Mouse (Mus musculus) neural tube, embryonic 12.5 days (tissue): ENCODE measurements around the gene Chmp1a. TPM values are rescaled to one million over a fixed set of nuclear protein-coding genes. Genes with fewer than 3 reads are reported as not detected.

ENCODE experiments used
- ATAC-seq: fragments of 200-750 bp; cut with Nextera tagmentation; 2 replicates; pipeline ENCODE4 v1.8.0; 2017; ENCODE audit warnings: low read depth, mild to moderate bottlenecking, moderate TSS enrichment, moderate library complexity; ENCODE audit not compliant: low FRiP score
- H3K27ac ChIP-seq: fragments of 300-500 bp; sonication (generic); 2 replicates; pipeline ENCODE4 v1.5.1; 2016
- H3K27me3 ChIP-seq: fragments of 300-500 bp; sonication (generic); replicated peaks from 2 replicates; pipeline ENCODE4 v1.6.1; 2016; ENCODE audit warnings: mild to moderate bottlenecking
- H3K36me3 ChIP-seq: fragments of 300-500 bp; sonication (generic); 2 replicates; pipeline ENCODE4 v1.6.1; 2016; ENCODE audit warnings: mild to moderate bottlenecking
- H3K4me1 ChIP-seq: fragments of 300-500 bp; sonication (generic); 2 replicates; pipeline ENCODE4 v1.6.1; 2016
- H3K4me2 ChIP-seq: fragments of 300-500 bp; sonication (generic); replicated peaks from 2 replicates; pipeline ENCODE4 v1.6.1; 2016; ENCODE audit warnings: mild to moderate bottlenecking
- H3K4me3 ChIP-seq: fragments of 300-500 bp; sonication (generic); 2 replicates; pipeline ENCODE4 v1.5.1; 2016
- H3K9ac ChIP-seq: fragments of 300-500 bp; sonication (generic); 2 replicates; pipeline ENCODE4 v1.6.1; 2016; ENCODE audit warnings: mild to moderate bottlenecking
- H3K9me3 ChIP-seq: fragments of 300-500 bp; sonication (generic); 2 replicates; pipeline ENCODE4 v1.6.1; 2016; ENCODE audit warnings: mild to moderate bottlenecking
- WGBS: fragments of 180-500 bp; shearing (Covaris S2); methylation state at CpG from one replicate; pipeline ENCODE4 v1.1.7; 2016; 5-methylcytosine and 5-hydroxymethylcytosine counted together
- polyA plus RNA-seq: library from polyadenylated mRNA; unstranded; fragments of >200 nt; fragmentation: Nextera tagmentation; extraction: Ambion mirVana; gene quantifications from 2 replicates; pipeline ENCODE4 v1.2.1, GENCODE M21; 2016

Chmp1a gene
- polyA plus RNA-seq, 1 experiment from 2014 or later: 145 TPM

DNA sequence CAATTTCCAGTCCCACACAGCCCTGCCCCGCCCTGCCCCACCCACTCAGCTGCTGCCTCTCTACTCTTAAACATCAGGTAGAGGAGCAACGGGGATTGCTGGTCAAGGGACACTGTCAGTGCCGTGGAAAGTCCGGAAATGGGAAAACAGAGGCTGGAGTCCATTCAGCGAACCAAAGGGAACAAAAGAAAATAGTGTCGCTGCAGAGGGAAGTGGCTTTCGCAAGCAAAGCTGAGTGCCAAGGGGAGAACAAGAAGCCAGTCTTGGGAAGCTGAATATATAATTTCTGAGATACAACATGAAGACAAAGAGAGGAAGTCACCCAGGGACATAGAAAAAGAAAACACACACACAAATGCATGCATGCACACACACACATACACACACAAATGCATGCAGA, 23.7 kb downstream of the Chmp1a start:
- no peaks in the 10 kb centered on the region for H3K27me3 ChIP-seq
- WGBS: 80% methylated on average over 7 of the region's 7 CpGs
- 0 out of 2 replicates have a peak, but pooled peaks cover 7% of the 10 kb centered on the region for H3K4me1 ChIP-seq
- H3K4me3 ChIP-seq: no peak overlapping the region
- no peaks in the 10 kb centered on the region for H3K36me3 ChIP-seq
- no peaks in the 10 kb centered on the region for H3K9me3 ChIP-seq
- H3K27ac ChIP-seq: no peak overlapping the region
- ATAC-seq: no peak
- no peak overlapping the region for H3K4me2 ChIP-seq
- H3K9ac ChIP-seq: no peak overlapping the region

DNA sequence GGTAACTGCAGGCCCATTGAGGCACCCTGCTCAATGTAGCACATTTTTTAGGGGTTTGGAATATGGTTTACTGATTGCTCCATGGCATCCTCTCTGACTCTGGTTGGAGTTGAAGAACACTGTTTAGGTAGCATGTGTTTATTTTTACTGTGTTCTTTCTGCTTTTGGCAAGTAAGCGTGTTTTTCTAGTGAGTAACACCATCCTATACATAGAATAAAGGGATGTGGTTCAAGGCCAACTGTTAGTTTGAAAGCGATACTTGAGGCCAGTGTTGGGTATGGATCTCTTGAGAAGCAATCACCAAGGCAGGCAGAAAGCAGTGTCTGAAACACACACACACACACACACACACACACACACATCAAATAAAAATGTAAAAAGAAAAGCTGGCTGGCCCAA, 24.6 kb downstream of the Chmp1a start:
- H3K4me1 ChIP-seq: 0 out of 2 replicates have a peak, but pooled peaks cover 7% of the 10 kb centered on the region
- ATAC-seq: no peak
- no peak overlapping the region for H3K9ac ChIP-seq
- H3K4me2 ChIP-seq: no peak overlapping the region
- no peaks in the 10 kb centered on the region for H3K36me3 ChIP-seq
- no peak overlapping the region for H3K4me3 ChIP-seq
- H3K27me3 ChIP-seq: no peaks in the 10 kb centered on the region
- no peaks in the 10 kb centered on the region for H3K9me3 ChIP-seq
- 85% methylated on average over 2 of the region's 2 CpGs for WGBS
- no peak overlapping the region for H3K27ac ChIP-seq

DNA sequence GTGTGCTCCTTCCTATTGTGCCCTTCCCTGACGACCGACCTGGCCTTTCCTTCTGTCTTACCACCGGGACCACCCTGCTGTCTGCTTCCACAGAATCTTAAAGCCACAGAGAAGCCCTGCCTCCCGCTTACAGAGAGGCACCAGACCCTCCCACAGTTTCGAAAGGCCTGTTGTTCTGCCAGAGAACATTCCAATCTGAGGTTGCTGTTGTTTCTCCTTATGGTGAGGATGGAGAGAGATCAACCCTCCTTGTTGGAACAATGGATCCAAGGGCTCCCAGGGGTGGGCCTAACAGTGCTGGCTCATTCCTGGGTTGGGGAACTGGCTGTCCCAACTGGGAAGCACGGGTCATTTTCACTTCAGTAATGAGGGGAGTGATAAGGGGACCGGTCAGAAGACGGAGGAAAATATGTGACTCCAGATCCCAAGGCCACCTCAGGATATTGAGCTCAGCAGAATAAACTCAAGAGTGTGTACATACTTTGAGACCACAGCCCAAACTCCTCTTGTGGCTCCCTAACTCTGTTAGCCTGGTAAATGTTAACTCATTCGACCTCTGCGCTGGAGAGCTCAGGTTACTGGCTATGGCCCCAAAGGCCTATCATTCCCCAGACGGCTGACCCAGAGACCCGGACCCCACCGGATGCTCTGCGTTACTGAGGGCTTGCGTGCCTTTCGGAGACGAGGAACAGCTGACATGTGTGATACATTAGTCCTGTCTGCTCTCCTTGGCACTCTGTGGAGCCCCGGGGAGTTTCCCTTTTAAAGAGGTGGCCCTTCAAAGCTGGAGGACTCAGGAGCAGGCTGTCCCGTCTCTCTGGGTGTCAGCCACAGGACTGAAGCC, 26.8 kb downstream of the Chmp1a start, which contains the start of gene Dpep1:
Gene Dpep1, plus strand, starts transcription at position 677 of the 844 bp plus-strand sequence.
- H3K27me3 ChIP-seq: no peaks in the 10 kb centered on the region
- 51% methylated on average over 19 of the region's 19 CpGs for WGBS
- H3K27ac ChIP-seq: no peak within 1 kb of the TSS
- no peak within 1 kb of the TSS for H3K4me2 ChIP-seq
- no peaks in the 10 kb centered on the region for H3K9me3 ChIP-seq
- H3K4me1 ChIP-seq: 0 out of 2 replicates have a peak, but pooled peaks cover 7% of the 10 kb centered on the region
- H3K36me3 ChIP-seq: no peaks in the 10 kb centered on the region
- no peak within 1 kb of the TSS for H3K4me3 ChIP-seq
- H3K9ac ChIP-seq: no peak within 1 kb of the TSS
- ATAC-seq: no peak

DNA sequence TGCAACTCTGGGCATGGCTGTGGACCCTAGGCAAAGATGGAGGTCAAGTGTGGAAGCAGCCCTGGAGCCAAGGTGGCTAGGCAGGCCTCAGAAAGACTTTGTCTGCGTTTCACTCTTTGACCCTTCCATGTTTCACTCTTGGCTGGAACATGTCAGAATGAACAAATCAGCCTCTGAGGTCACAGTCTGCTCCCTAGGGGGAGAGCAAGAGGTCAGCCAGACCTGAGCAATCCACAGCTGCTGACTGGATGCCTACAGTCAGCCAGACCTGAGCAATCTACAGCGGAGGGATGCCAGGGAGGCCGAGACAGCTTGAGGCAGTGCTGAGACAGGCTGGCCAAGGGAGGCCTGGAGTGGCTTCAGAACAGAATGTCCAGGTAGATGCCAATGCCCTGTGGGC, 31.2 kb downstream of the Chmp1a start:
- 57% methylated on average over 3 of the region's 3 CpGs for WGBS
- H3K27ac ChIP-seq: no peak overlapping the region
- no peaks in the 10 kb centered on the region for H3K36me3 ChIP-seq
- H3K27me3 ChIP-seq: no peaks in the 10 kb centered on the region
- H3K9me3 ChIP-seq: peaks cover 19% of the 10 kb centered on the region
- ATAC-seq: no peak
- H3K4me1 ChIP-seq: 0 out of 2 replicates have a peak, but pooled peaks cover 4% of the 10 kb centered on the region
- no peak overlapping the region for H3K4me3 ChIP-seq
- H3K4me2 ChIP-seq: no peak overlapping the region
- no peak overlapping the region for H3K9ac ChIP-seq

DNA sequence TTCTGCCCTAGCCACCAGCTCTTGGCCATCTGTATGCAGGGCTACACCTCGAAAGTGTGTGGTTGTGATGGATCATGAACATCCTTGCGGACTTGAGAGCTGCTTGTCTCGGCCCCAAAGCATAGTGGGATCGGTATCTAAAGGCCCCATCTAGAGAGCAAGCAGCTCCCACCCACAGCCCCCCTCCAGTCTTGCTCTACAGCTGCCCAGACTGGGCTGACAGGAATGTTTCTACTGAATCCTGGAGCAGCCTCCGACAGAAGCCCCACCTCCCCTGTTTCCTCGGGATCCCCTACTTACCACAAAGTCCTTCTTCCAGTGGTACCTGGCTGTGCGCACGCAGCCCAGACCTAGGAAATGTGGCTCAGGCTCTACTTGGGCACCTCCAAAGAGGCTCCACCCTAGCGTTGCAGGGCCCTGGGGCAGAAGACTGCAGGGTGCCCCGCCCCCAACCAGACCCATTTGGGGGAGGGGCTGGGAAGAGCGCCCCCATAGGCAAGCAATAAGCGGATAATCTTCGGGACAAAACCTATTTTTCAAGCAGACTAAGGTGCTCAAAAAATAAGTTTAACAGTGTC, 54.6 kb downstream of the Chmp1a start, which contains the start of gene Sult5a1:
Gene Sult5a1, minus strand, starts transcription at position 428 of the 578 bp plus-strand sequence.
- peak within 1 kb of the TSS; percentile 36 for H3K4me2 ChIP-seq
- no peak within 1 kb of the TSS for H3K4me3 ChIP-seq
- H3K4me1 ChIP-seq: no peaks in the 10 kb centered on the region
- no peak within 1 kb of the TSS for H3K9ac ChIP-seq
- no peak within 1 kb of the TSS for H3K27ac ChIP-seq
- H3K9me3 ChIP-seq: no peaks in the 10 kb centered on the region
- WGBS: 35% methylated on average over 13 of the region's 13 CpGs
- H3K36me3 ChIP-seq: no peaks in the 10 kb centered on the region
- no peaks in the 10 kb centered on the region for H3K27me3 ChIP-seq
- ATAC-seq: no peak

DNA sequence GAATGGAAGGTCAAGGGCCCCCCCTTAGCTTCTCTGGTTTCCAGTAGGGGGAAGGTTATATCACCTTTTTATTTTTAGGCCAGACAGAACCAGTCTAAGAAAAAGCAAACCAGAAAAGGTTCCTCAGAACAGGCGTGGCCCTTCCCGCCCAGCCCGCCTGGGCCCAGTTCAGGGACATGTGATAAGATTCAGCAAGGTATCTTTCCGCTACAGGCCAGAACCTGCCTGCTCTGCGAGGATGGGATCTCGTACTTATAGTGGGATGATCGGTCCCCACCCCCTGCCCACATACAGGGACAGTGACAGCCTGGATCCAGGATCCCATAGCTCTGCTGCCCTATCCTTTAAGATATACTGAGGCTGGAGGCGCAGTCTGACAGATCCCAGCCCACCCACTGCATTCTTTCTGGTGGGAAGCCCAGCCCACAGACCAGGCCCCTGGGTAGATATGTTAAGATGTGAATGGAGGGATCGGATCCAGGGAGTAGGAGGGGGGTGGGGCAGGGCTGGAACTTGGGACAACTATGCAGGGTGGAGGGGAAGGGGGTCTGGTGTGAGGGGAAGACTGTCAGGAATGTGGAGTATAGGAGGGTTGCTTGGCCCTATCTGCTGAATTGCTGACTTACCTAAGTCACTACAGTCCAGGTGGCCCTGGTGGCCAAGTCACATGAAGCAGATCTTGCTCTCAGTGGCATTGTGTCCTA, 56.3 kb downstream of the Chmp1a start:
- Histone ChIP-seq H3K27me3 (no peaks in the 10 kb centered on the region), H3K4me1 (no peaks in the 10 kb centered on the region), H3K9me3 (no peaks in the 10 kb centered on the region), H3K36me3 (no peaks in the 10 kb centered on the region), H3K9ac (no peak overlapping the region), H3K4me2 (no peak overlapping the region), H3K4me3 (no peak overlapping the region), H3K27ac (no peak overlapping the region)
- ATAC-seq: no peak
- WGBS: 86% methylated on average over 9 of the region's 9 CpGs

DNA sequence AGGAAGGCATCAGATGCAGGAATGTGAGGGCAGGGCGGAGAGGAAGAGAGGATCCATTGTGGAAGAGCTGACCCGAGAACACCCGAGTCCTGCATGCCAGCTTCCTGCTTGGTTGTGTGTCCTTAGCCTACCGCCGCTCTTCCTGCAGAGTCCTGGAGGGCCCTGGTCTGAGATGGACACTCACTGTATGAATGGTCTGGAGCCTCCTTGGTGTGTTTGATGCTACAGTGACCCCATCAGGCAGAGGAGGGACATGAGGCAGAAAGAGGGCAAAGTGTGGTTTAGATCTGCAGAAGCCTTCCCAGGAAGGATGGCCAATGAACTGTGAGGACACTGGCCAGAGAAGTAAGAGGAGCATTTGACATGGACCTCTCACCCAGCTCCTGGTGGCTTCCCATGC, 57.4 kb downstream of the Chmp1a start:
- Histone ChIP-seq H3K4me3 (no peak overlapping the region), H3K27ac (no peak overlapping the region), H3K4me1 (no peaks in the 10 kb centered on the region), H3K36me3 (no peaks in the 10 kb centered on the region), H3K27me3 (no peaks in the 10 kb centered on the region), H3K4me2 (no peak overlapping the region), H3K9me3 (no peaks in the 10 kb centered on the region), H3K9ac (no peak overlapping the region)
- 77% methylated on average over 5 of the region's 5 CpGs for WGBS
- ATAC-seq: no peak

Other genes with a start within 250 kb of the Chmp1a start
- 96.8 and 98.8 TPM in 2 replicates for gene Ankrd11, start 170.5 kb downstream of the Chmp1a start, polyA plus RNA-seq
- gene Spg7, start 149.8 kb downstream of the Chmp1a start, polyA plus RNA-seq: 60.0 and 61.0 TPM in 2 replicates
- gene Rpl13, start 110.4 kb downstream of the Chmp1a start, polyA plus RNA-seq: 922 and 973 TPM in 2 replicates
- 0.17 and 0.18 TPM in 2 replicates for gene Cpne7, start 95.4 kb downstream of the Chmp1a start, polyA plus RNA-seq
- 3.5 and 4.0 TPM in 2 replicates for gene Sult5a1, start 54.4 kb downstream of the Chmp1a start, polyA plus RNA-seq
- gene Dpep1, start 26.5 kb downstream of the Chmp1a start, polyA plus RNA-seq: 0.33 and 0.37 TPM in 2 replicates
- gene Spata33, start 69 bp upstream of the Chmp1a start, polyA plus RNA-seq: 7.0 and 8.5 TPM in 2 replicates
- 35.6 and 36.1 TPM in 2 replicates for gene Cdk10, start 12.1 kb upstream of the Chmp1a start, polyA plus RNA-seq
- gene Spata2l, start 23.5 kb upstream of the Chmp1a start, polyA plus RNA-seq: 3.8 and 4.7 TPM in 2 replicates
- 32.9 and 36.0 TPM in 2 replicates for gene Zfp276, start 41.4 kb upstream of the Chmp1a start, polyA plus RNA-seq
- 40.3 and 51.1 TPM in 2 replicates for gene Vps9d1, start 41.6 kb upstream of the Chmp1a start, polyA plus RNA-seq
- gene Fanca, start 105.8 kb upstream of the Chmp1a start, polyA plus RNA-seq: 22.5 and 24.6 TPM in 2 replicates
- 35.6 and 38.3 TPM in 2 replicates for gene Spire2, start 120.0 kb upstream of the Chmp1a start, polyA plus RNA-seq
- gene Tcf25, start 161.0 kb upstream of the Chmp1a start, polyA plus RNA-seq: 225 and 278 TPM in 2 replicates
- gene Mc1r, start 194.3 kb upstream of the Chmp1a start, polyA plus RNA-seq: 0.10 and 0.18 TPM in 2 replicates
- gene Tubb3, start 198.7 kb upstream of the Chmp1a start, polyA plus RNA-seq: 1,217 and 1,244 TPM in 2 replicates
- gene Def8, start 210.8 kb upstream of the Chmp1a start, polyA plus RNA-seq: 43.2 and 45.1 TPM in 2 replicates